In genomic region chr12:55463992-55464845, GRCm38 (mm10) we compare ENCODE assay signal across 8 mouse cellular contexts. TPM values are rescaled to one million over a fixed set of nuclear protein-coding genes. Genes with fewer than 3 reads are reported as not detected.
DNase-seq lines count a peak whose midpoint lies in the region; ATAC-seq and TF ChIP-seq lines count a peak whose summit lies in the region.

No protein-coding gene starts in this region.

- no peak for TF ChIP-seq POLR2A in MEL (IDR thresholded peaks at IDR 0.05; ENCODE audit: control insufficient read depth in 1 of 2, insufficient read depth in 1 of 2, low read depth in 1 of 2, low read length in 2 of 2, poor library complexity in 1 of 2)

- peak overlapping the region; percentile 30 for H3K4me2 ChIP-seq in hindbrain, embryonic 13.5 days
- peak overlapping the region; percentile 2; the same call in 1 of the 2 replicates for H3K4me2 ChIP-seq in stomach, embryonic 14.5 days (replicated peaks; ENCODE audit: low read depth, low read length)

- TF ChIP-seq EP300 in MEL (IDR thresholded peaks at IDR 0.05; ENCODE audit: low read depth in 1 of 2, low read length in 2 of 2), result no peak

- peak overlapping the region; percentile 35 for H3K9ac ChIP-seq in MEL (ENCODE audit: control insufficient read depth, low read depth, low read length, poor library complexity, severe bottlenecking)
- no peak overlapping the region for H3K9ac ChIP-seq in hindbrain, embryonic 13.5 days
- H3K9ac ChIP-seq in stomach, embryonic 14.5 days (replicated peaks; ENCODE audit: low read depth, low read length), result no peak overlapping the region

- TF ChIP-seq CTCF in MEL (IDR thresholded peaks at IDR 0.05 in 2 of 3, conservative IDR thresholded peaks at IDR 0.05 in 1 of 3; ENCODE audit: control insufficient read depth in 1 of 3, insufficient read depth in 1 of 3, low read depth in 2 of 3, low read length in 3 of 3, poor library complexity in 1 of 3, severe bottlenecking in 1 of 3), result no peak

- H3K4me1 ChIP-seq in MEL (ENCODE audit: control insufficient read depth in 1 of 2, insufficient read depth in 2 of 2, low read length in 2 of 2), result peaks cover 5 to 7% of the 10 kb centered on the region in 2 experiments
- peaks cover 44% of the 10 kb centered on the region for H3K4me1 ChIP-seq in hindbrain, embryonic 13.5 days (replicated peaks)
- H3K4me1 ChIP-seq in stomach, embryonic 14.5 days (ENCODE audit: control insufficient read depth, insufficient read depth, low read length), result peaks cover 51% of the 10 kb centered on the region

- H3K9me3 ChIP-seq in MEL (replicated peaks; ENCODE audit: insufficient read depth, low read length), result no peaks in the 10 kb centered on the region
- no peaks in the 10 kb centered on the region for H3K9me3 ChIP-seq in hindbrain, embryonic 13.5 days
- H3K9me3 ChIP-seq in stomach, embryonic 14.5 days (ENCODE audit: control insufficient read depth, low read depth, low read length), result no peaks in the 10 kb centered on the region

- 19% methylated on average over 16 of the region's 16 CpGs for WGBS in hindbrain, embryonic 13.5 days
- WGBS in stomach, embryonic 14.5 days, result 23% methylated on average over 16 of the region's 16 CpGs

- H3K27ac ChIP-seq in MEL (ENCODE audit: control insufficient read depth, low read depth, low read length), result no peak overlapping the region
- H3K27ac ChIP-seq in hindbrain, embryonic 13.5 days, result peak overlapping the region; percentile 83
- peak overlapping the region; percentile 71 for H3K27ac ChIP-seq in stomach, embryonic 14.5 days (ENCODE audit: low read length)

- H3K27me3 ChIP-seq in MEL (ENCODE audit: control insufficient read depth in 1 of 2, insufficient read depth in 2 of 2, low read length in 2 of 2), result peaks cover 5 to 11% of the 10 kb centered on the region in 2 experiments; a peak in 3 of 4 replicates
- no peaks in the 10 kb centered on the region for H3K27me3 ChIP-seq in hindbrain, embryonic 13.5 days
- no peaks in the 10 kb centered on the region for H3K27me3 ChIP-seq in stomach, embryonic 14.5 days (ENCODE audit: control insufficient read depth, insufficient read depth, low read length)

- peak overlapping the region; percentile 66 to 97 for H3K4me3 ChIP-seq in MEL (ENCODE audit: control insufficient read depth in 1 of 2, insufficient read depth in 1 of 2, low read depth in 2 of 2, low read length in 2 of 2)
- H3K4me3 ChIP-seq in hindbrain, embryonic 13.5 days, result no peak overlapping the region
- H3K4me3 ChIP-seq in stomach, embryonic 14.5 days (ENCODE audit: low read depth, low read length), result no peak overlapping the region

- TF ChIP-seq RAD21 in MEL (IDR thresholded peaks at IDR 0.05; ENCODE audit: low read depth, low read length), result no peak

- no peaks in the 10 kb centered on the region for H3K36me3 ChIP-seq in MEL (ENCODE audit: control insufficient read depth in 1 of 2, insufficient read depth in 2 of 2, low read length in 2 of 2)
- no peaks in the 10 kb centered on the region for H3K36me3 ChIP-seq in hindbrain, embryonic 13.5 days
- no peaks in the 10 kb centered on the region for H3K36me3 ChIP-seq in stomach, embryonic 14.5 days (ENCODE audit: control insufficient read depth, insufficient read depth, low read length)

- DNase-seq in MEL (ENCODE audit: low read depth, low spot score), result peak; percentile 26
- peak; percentile 75 to 79 for DNase-seq in adrenal gland, postnatal 36 days
- DNase-seq in fibroblast of lung, adult 2 months (ENCODE audit: low read depth), result peak; percentile 86
- peak; percentile 25 for DNase-seq in layer of hippocampus, adult 9-10 months (ENCODE audit: low spot score)
- DNase-seq in spleen, adult 18-20 months, result no peak

- ATAC-seq in hindbrain, embryonic 13.5 days (ENCODE audit: low FRiP score), result peak; percentile 74
- 0 out of 2 replicates have a peak, but pooled peaks have one; percentile 30 for ATAC-seq in megakaryocyte-erythroid progenitor cell, adult 5-6 weeks (replicated peaks; ENCODE audit: low FRiP score, low TSS enrichment, poor library complexity, severe bottlenecking)
- ATAC-seq in stomach, embryonic 14.5 days (ENCODE audit: insufficient number of reproducible peaks, insufficient read depth, low FRiP score, low read depth), result 0 out of 2 replicates have a peak, but pooled peaks have one; percentile 29

- no peaks in the 10 kb centered on the region for H3K79me2 ChIP-seq in MEL (ENCODE audit: control insufficient read depth, insufficient read depth, low read length, poor library complexity)

TF ChIP-seq in MEL, 35 proteins besides CTCF, POLR2A, EP300 and RAD21:
- TF ChIP-seq GATA1 (IDR thresholded peaks at IDR 0.05; ENCODE audit: low read depth, low read length) (peak; percentile 32; the same call in 1 of the 2 replicates), SMC3 (IDR thresholded peaks at IDR 0.05; ENCODE audit: low read depth, low read length) (no peak), ZKSCAN1 (IDR thresholded peaks at IDR 0.05; ENCODE audit: low read depth, low read length) (no peak), POLR2AphosphoS5 (IDR thresholded peaks at IDR 0.05; ENCODE audit: borderline replicate concordance, low read depth, low read length) (no peak), MAFK (IDR thresholded peaks at IDR 0.05; ENCODE audit: borderline replicate concordance, low read depth, low read length) (no peak), POLR2AphosphoS2 (IDR thresholded peaks at IDR 0.05; ENCODE audit: low read length) (no peak)

RNA-seq across cellular contexts. Expression of gene Nfkbia, which starts 28.2 kb away (rescaled TPM):
- total RNA-seq in MEL (2012; rRNA removed), result 8.1 and 9.3 TPM in 2 replicates
- 10 to 100 TPM in 1 of 2 experiments, not detected in 1; 15.9 TPM for polyA plus RNA-seq in MEL (2012; ENCODE audit: insufficient read depth in 1 of 2, insufficient read length in 2 of 2, low read depth in 1 of 2, low replicate concordance in 2 of 2, missing spikeins in 1 of 2)
- 100 to 1,000 TPM in 1 of 2 experiments, 10 to 100 TPM in 1; 98.9 to 111 TPM for total RNA-seq in adrenal gland, postnatal 36 days (2021)
- polyA plus RNA-seq in hindbrain, embryonic 13.5 days (2015; fragmentation: Nextera tagmentation; extraction: Ambion mirVana), result 55.3 and 60.7 TPM in 2 replicates
- total RNA-seq in megakaryocyte-erythroid progenitor cell, adult 5-6 weeks (2014; fragmentation: Nextera tagmentation), result 13.8 and 29.4 TPM in 2 replicates
- total RNA-seq in megakaryocyte-erythroid progenitor cell, adult 5-6 weeks (2017), result 71.6 and 81.5 TPM in 2 replicates
- polyA plus RNA-seq in stomach, embryonic 14.5 days (2014; fragmentation: Nextera tagmentation; extraction: Ambion mirVana), result 91.8 and 95.4 TPM in 2 replicates

Comparison
In these comparisons a context has a peak if more than half of its experiments do, and no peak if none do; other contexts are left out.
1. DNase-seq: peak in MEL (single experiment), adrenal gland, postnatal 36 days (2 of 2), fibroblast of lung, adult 2 months (single experiment) and layer of hippocampus, adult 9-10 months (single experiment); none in spleen, adult 18-20 months (0 of 2).
2. H3K4me3 ChIP-seq: peak in MEL (2 of 2); none in hindbrain, embryonic 13.5 days (single experiment) and stomach, embryonic 14.5 days (single experiment).
3. Peak in every context shown above with its lines, with median percentiles within 50 percentile points of each other: ATAC-seq.